Comparison of ENCODE assay signal across 12 mouse cellular contexts in genomic region chr3:34504573-34504894, GRCm38 (mm10).
"Had no signal": no experiment of that assay in that cellular context is flagged by ENCODE, and none has a peak within 500 bp of the region (broad histone marks: within the 10 kb centered on the region; RNA-seq: fewer than 3 reads in every experiment).

No protein-coding gene starts in this region.

- H3K27me3 ChIP-seq: liver, embryonic 12.5 days had no signal

- H3K9ac ChIP-seq: kidney, embryonic 15.5 days; limb, embryonic 15.5 days; liver, embryonic 12.5 days; lung, embryonic 14.5 days had no signal

- H3K9me3 ChIP-seq: kidney, embryonic 15.5 days; limb, embryonic 15.5 days; liver, embryonic 12.5 days; midbrain, embryonic 10.5 days had no signal

- DNase-seq: kidney, adult 2 months; kidney, postnatal 14 days; lung, embryonic 14.5 days; lung, postnatal 10 days; lung, postnatal 4 days; right cerebral cortex, postnatal 14 days; thymus, postnatal 36 days had no signal

- ATAC-seq: liver, embryonic 12.5 days had no signal

- H3K27ac ChIP-seq: kidney, embryonic 15.5 days; left cerebral cortex, adult 2 months; limb, embryonic 15.5 days; liver, embryonic 12.5 days; midbrain, embryonic 10.5 days had no signal

- H3K36me3 ChIP-seq: kidney, embryonic 15.5 days; limb, embryonic 15.5 days; liver, embryonic 12.5 days; midbrain, embryonic 10.5 days had no signal

- H3K4me3 ChIP-seq: kidney, embryonic 15.5 days; left cerebral cortex, adult 2 months; limb, embryonic 15.5 days; liver, embryonic 12.5 days; midbrain, embryonic 10.5 days had no signal

- H3K4me1 ChIP-seq: kidney, embryonic 15.5 days; limb, embryonic 15.5 days; liver, embryonic 12.5 days had no signal

- H3K4me2 ChIP-seq: kidney, embryonic 15.5 days; limb, embryonic 15.5 days; liver, embryonic 12.5 days; lung, embryonic 14.5 days had no signal
